Mouse (Mus musculus): ENCODE results near the gene Ppfia4. TPM values are rescaled to one million over a fixed set of nuclear protein-coding genes. Genes with fewer than 3 reads are reported as not detected.
"Not testable (repeated sequence)": the region's sequence is repeated elsewhere in the genome, so short reads cannot be mapped to it uniquely, and the experiment has no call there.

The Ppfia4 gene
- total and polyA plus RNA-seq, 3 experiments: 0.30 to 5.4 (median 1.8) TPM

GRCm38 (mm10) chr1:134264341-134264740 lies 68.4 kb downstream of the Ppfia4 start:
- Histone ChIP-seq H3K9me3 (replicated peaks; ENCODE audit: low read length) (peaks cover 15% of the 10 kb centered on the region), H3K27me3 (replicated peaks) (no peaks in the 10 kb centered on the region), H3K79me2 (replicated peaks; ENCODE audit: control insufficient read depth, extremely low read depth, insufficient read depth, poor library complexity, severe bottlenecking) (no peaks in the 10 kb centered on the region), H3K27ac (ENCODE audit: insufficient read depth, low read depth) (no peak overlapping the region), H3K36me3 (replicated peaks in 1 of 2; ENCODE audit: control insufficient read depth in 1 of 2, insufficient read depth in 1 of 2, low read length in 1 of 2) (no peaks in the 10 kb centered on the region), H3K4me3 (replicated peaks in 1 of 3; ENCODE audit: low read depth in 2 of 3, low read length in 2 of 3, poor library complexity in 1 of 3) (no peak overlapping the region), H3K9ac (ENCODE audit: insufficient read depth, low read depth) (no peak overlapping the region), H3K4me2 (ENCODE audit: insufficient read depth, low read depth, poor library complexity, severe bottlenecking) (no peak overlapping the region), H3K4me1 (ENCODE audit: control insufficient read depth in 1 of 2, insufficient read depth in 2 of 2) (0 out of 4 replicates have a peak, but pooled peaks cover 0 to 3% of the 10 kb centered on the region in 2 experiments)
- TF ChIP-seq EP300 (IDR thresholded peaks at IDR 0.05; ENCODE audit: low read length) (no peak), CHD2 (IDR thresholded peaks at IDR 0.05; ENCODE audit: low read length) (no peak), ZNF384 (IDR thresholded peaks at IDR 0.05; ENCODE audit: low read depth, low read length) (no peak), E2F4 (IDR thresholded peaks at IDR 0.05; ENCODE audit: insufficient replicate concordance, low read depth, low read length) (no peak), ETS1 (conservative IDR thresholded peaks at IDR 0.05; ENCODE audit: low read depth, low read length) (no peak), USF1 (IDR thresholded peaks at IDR 0.05; ENCODE audit: low read depth, low read length) (no peak), MAX (IDR thresholded peaks at IDR 0.05; ENCODE audit: low read length) (no peak), KAT2A (IDR thresholded peaks at IDR 0.05; ENCODE audit: insufficient replicate concordance, low read length) (no peak), CTCF (conservative IDR thresholded peaks at IDR 0.05 in 1 of 2, IDR thresholded peaks at IDR 0.05 in 1 of 2; ENCODE audit: low read depth in 2 of 2, low read length in 2 of 2) (no peak), SMC3 (IDR thresholded peaks at IDR 0.05; ENCODE audit: low read depth, low read length) (no peak), GABPA (IDR thresholded peaks at IDR 0.05; ENCODE audit: insufficient replicate concordance, low read depth, low read length) (no peak), BHLHE40 (IDR thresholded peaks at IDR 0.05; ENCODE audit: low read depth, low read length) (no peak), MAFK (IDR thresholded peaks at IDR 0.05; ENCODE audit: insufficient replicate concordance, low read length) (no peak), MAZ (IDR thresholded peaks at IDR 0.05; ENCODE audit: low read depth, low read length) (no peak), PAX5 (IDR thresholded peaks at IDR 0.05; ENCODE audit: low read length) (no peak), MXI1 (IDR thresholded peaks at IDR 0.05; ENCODE audit: low read depth, low read length) (no peak), IRF4 (IDR thresholded peaks at IDR 0.05; ENCODE audit: low read depth, low read length) (no peak)
- DNase-seq (ENCODE audit: extremely low read depth): no peak
- in situ Hi-C loops (cut with MboI; ENCODE audit: low pct_ligation_motif_present, low pct_unique_long_range_greater_than_20kb, low sequenced_read_pairs) (no loop called here), dilution Hi-C loops (cut with MboI; ENCODE audit: extremely low pct_ligation_motif_present, extremely low pct_unique_long_range_greater_than_20kb, low sequenced_read_pairs) (no loop called here)

DNA sequence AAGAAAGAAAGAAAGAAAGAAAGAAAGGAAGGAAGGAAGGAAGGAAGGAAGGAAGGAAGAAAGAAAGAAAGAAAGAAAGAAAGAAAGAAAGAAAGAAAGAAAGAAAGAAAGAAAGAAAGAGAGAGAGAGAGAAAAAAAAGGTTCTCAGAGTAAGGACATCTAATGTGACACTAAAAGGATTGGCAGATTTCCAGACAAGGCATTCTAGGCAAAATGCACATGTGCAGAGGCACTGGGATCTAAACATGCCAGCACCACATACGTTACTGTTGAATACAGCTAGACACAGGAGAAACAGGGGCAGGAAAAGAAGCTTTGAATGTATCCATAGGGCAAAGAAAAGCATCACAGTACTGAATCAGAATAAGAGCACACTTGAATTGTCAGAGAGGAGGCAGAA lies 83.0 kb downstream of the Ppfia4 start:
- in situ Hi-C loops (cut with MboI; ENCODE audit: low pct_ligation_motif_present, low pct_unique_long_range_greater_than_20kb, low sequenced_read_pairs): loop anchor here (10.0 kb wide), 1 partner anchor 45 kb away; no protein-coding TSS in a partner anchor

More for the DNA sequence above, 83.0 kb downstream of the Ppfia4 start:
- H3K9ac ChIP-seq (ENCODE audit: insufficient read depth, low read depth); H3K4me3 ChIP-seq (replicated peaks in 1 of 3; ENCODE audit: low read depth in 2 of 3, low read length in 2 of 3, poor library complexity in 1 of 3); H3K79me2 ChIP-seq (replicated peaks; ENCODE audit: control insufficient read depth, extremely low read depth, insufficient read depth, poor library complexity, severe bottlenecking); H3K9me3 ChIP-seq (replicated peaks; ENCODE audit: low read length); DNase-seq (ENCODE audit: extremely low read depth); H3K27me3 ChIP-seq (replicated peaks); H3K27ac ChIP-seq (ENCODE audit: insufficient read depth, low read depth); dilution Hi-C loops (cut with MboI; ENCODE audit: extremely low pct_ligation_motif_present, extremely low pct_unique_long_range_greater_than_20kb, low sequenced_read_pairs); H3K4me2 ChIP-seq (ENCODE audit: insufficient read depth, low read depth, poor library complexity, severe bottlenecking); H3K36me3 ChIP-seq (replicated peaks in 1 of 2; ENCODE audit: control insufficient read depth in 1 of 2, insufficient read depth in 1 of 2, low read length in 1 of 2): not testable (repeated sequence)
- peaks cover 2 to 11% of the 10 kb centered on the region in 2 experiments; a peak in 2 of 4 replicates for H3K4me1 ChIP-seq (ENCODE audit: control insufficient read depth in 1 of 2, insufficient read depth in 2 of 2)

Other genes starting within 250 kb of the Ppfia4 start
- gene Chit1, start 221.7 kb downstream of the Ppfia4 start, total RNA-seq (2012; rRNA removed): 0.25 and 0.71 TPM in 2 replicates
- 0.28 and 0.47 TPM in 2 replicates for gene Chit1, start 221.7 kb downstream of the Ppfia4 start, total RNA-seq (2014; rRNA removed)
- gene Chit1, start 221.7 kb downstream of the Ppfia4 start, polyA plus RNA-seq (2012; ENCODE audit: insufficient read length, low read depth): 0.18 and 0.36 TPM in 2 replicates
- 1.5 and 1.7 TPM in 2 replicates for gene Chil1, start 150.8 kb downstream of the Ppfia4 start, total RNA-seq (2012; rRNA removed)
- gene Chil1, start 150.8 kb downstream of the Ppfia4 start, total RNA-seq (2014; rRNA removed): 6.1 and 6.3 TPM in 2 replicates
- gene Chil1, start 150.8 kb downstream of the Ppfia4 start, polyA plus RNA-seq (2012; ENCODE audit: insufficient read length, low read depth): 6.7 and 10.2 TPM in 2 replicates
- gene Mybph, start 139.5 kb downstream of the Ppfia4 start, total RNA-seq (2012; rRNA removed): 0.25 TPM in 2 replicates
- 0.51 and 0.62 TPM in 2 replicates for gene Mybph, start 139.5 kb downstream of the Ppfia4 start, total RNA-seq (2014; rRNA removed)
- 2.4 and 3.0 TPM in 2 replicates for gene Mybph, start 139.5 kb downstream of the Ppfia4 start, polyA plus RNA-seq (2012; ENCODE audit: insufficient read length, low read depth)
- gene Adora1, start 97.5 kb downstream of the Ppfia4 start, total RNA-seq (2012; rRNA removed): not detected in 2 replicates
- not detected in 2 replicates for gene Adora1, start 97.5 kb downstream of the Ppfia4 start, total RNA-seq (2014; rRNA removed)
- 0.10 and 0.20 TPM in 2 replicates for gene Adora1, start 97.5 kb downstream of the Ppfia4 start, polyA plus RNA-seq (2012; ENCODE audit: insufficient read length, low read depth)
- not detected in 2 replicates for gene Myog, start 42.9 kb downstream of the Ppfia4 start, total RNA-seq (2012; rRNA removed)
- gene Myog, start 42.9 kb downstream of the Ppfia4 start, total RNA-seq (2014; rRNA removed): not detected in 2 replicates
- not detected in 2 replicates for gene Myog, start 42.9 kb downstream of the Ppfia4 start, polyA plus RNA-seq (2012; ENCODE audit: insufficient read length, low read depth)
- 41.5 and 52.0 TPM in 2 replicates for gene Tmem183a, start 29.1 kb upstream of the Ppfia4 start, total RNA-seq (2012; rRNA removed)
- 73.6 and 75.6 TPM in 2 replicates for gene Tmem183a, start 29.1 kb upstream of the Ppfia4 start, total RNA-seq (2014; rRNA removed)
- gene Tmem183a, start 29.1 kb upstream of the Ppfia4 start, polyA plus RNA-seq (2012; ENCODE audit: insufficient read length, low read depth): 61.1 and 82.4 TPM in 2 replicates
- not detected in 2 replicates for gene 4933406M09Rik, start 53.0 kb upstream of the Ppfia4 start, total RNA-seq (2012; rRNA removed)
- gene 4933406M09Rik, start 53.0 kb upstream of the Ppfia4 start, total RNA-seq (2014; rRNA removed): not detected in 2 replicates
- not detected in 2 replicates for gene 4933406M09Rik, start 53.0 kb upstream of the Ppfia4 start, polyA plus RNA-seq (2012; ENCODE audit: insufficient read length, low read depth)
- 25.2 and 38.1 TPM in 2 replicates for gene Cyb5r1, start 72.6 kb upstream of the Ppfia4 start, total RNA-seq (2012; rRNA removed)
- 17.5 and 18.6 TPM in 2 replicates for gene Cyb5r1, start 72.6 kb upstream of the Ppfia4 start, total RNA-seq (2014; rRNA removed)
- gene Cyb5r1, start 72.6 kb upstream of the Ppfia4 start, polyA plus RNA-seq (2012; ENCODE audit: insufficient read length, low read depth): 43.6 and 44.3 TPM in 2 replicates
- 58.4 and 64.1 TPM in 2 replicates for gene Adipor1, start 82.5 kb upstream of the Ppfia4 start, total RNA-seq (2012; rRNA removed)
- 83.7 and 94.0 TPM in 2 replicates for gene Adipor1, start 82.5 kb upstream of the Ppfia4 start, total RNA-seq (2014; rRNA removed)
- 65.3 and 70.8 TPM in 2 replicates for gene Adipor1, start 82.5 kb upstream of the Ppfia4 start, polyA plus RNA-seq (2012; ENCODE audit: insufficient read length, low read depth)
- gene Klhl12, start 122.6 kb upstream of the Ppfia4 start, total RNA-seq (2012; rRNA removed): 17.6 and 18.2 TPM in 2 replicates
- gene Klhl12, start 122.6 kb upstream of the Ppfia4 start, total RNA-seq (2014; rRNA removed): 20.6 and 20.8 TPM in 2 replicates
- gene Klhl12, start 122.6 kb upstream of the Ppfia4 start, polyA plus RNA-seq (2012; ENCODE audit: insufficient read length, low read depth): 17.5 and 19.1 TPM in 2 replicates
- gene Rabif, start 161.7 kb upstream of the Ppfia4 start, total RNA-seq (2012; rRNA removed): 12.5 and 14.6 TPM in 2 replicates
- 22.4 and 23.4 TPM in 2 replicates for gene Rabif, start 161.7 kb upstream of the Ppfia4 start, total RNA-seq (2014; rRNA removed)
- 17.2 and 22.9 TPM in 2 replicates for gene Rabif, start 161.7 kb upstream of the Ppfia4 start, polyA plus RNA-seq (2012; ENCODE audit: insufficient read length, low read depth)
- gene Mgat4e, start 216.8 kb upstream of the Ppfia4 start, total RNA-seq (2012; rRNA removed): 0.08 TPM in 1 of 2 replicates, not detected in the other
- gene Mgat4e, start 216.8 kb upstream of the Ppfia4 start, total RNA-seq (2014; rRNA removed): not detected in 2 replicates
- not detected in 2 replicates for gene Mgat4e, start 216.8 kb upstream of the Ppfia4 start, polyA plus RNA-seq (2012; ENCODE audit: insufficient read length, low read depth)
- 8.9 and 14.3 TPM in 2 replicates for gene Kdm5b, start 227.2 kb upstream of the Ppfia4 start, total RNA-seq (2012; rRNA removed)
- gene Kdm5b, start 227.2 kb upstream of the Ppfia4 start, total RNA-seq (2014; rRNA removed): 1.8 and 1.9 TPM in 2 replicates
- 4.1 and 5.8 TPM in 2 replicates for gene Kdm5b, start 227.2 kb upstream of the Ppfia4 start, polyA plus RNA-seq (2012; ENCODE audit: insufficient read length, low read depth)

All from CH12.LX (cell line).